Mouse (Mus musculus): ENCODE results near the gene Supt4a. TPM values are rescaled to one million over a fixed set of nuclear protein-coding genes. Genes with fewer than 3 reads are reported as not detected.
A peak's percentile ranks its signal among the peaks of the same experiment; 100 is the strongest.

Gene Supt4a
- total and polyA plus RNA-seq, 3 experiments = 229 to 251 (median 241) TPM

DNA sequence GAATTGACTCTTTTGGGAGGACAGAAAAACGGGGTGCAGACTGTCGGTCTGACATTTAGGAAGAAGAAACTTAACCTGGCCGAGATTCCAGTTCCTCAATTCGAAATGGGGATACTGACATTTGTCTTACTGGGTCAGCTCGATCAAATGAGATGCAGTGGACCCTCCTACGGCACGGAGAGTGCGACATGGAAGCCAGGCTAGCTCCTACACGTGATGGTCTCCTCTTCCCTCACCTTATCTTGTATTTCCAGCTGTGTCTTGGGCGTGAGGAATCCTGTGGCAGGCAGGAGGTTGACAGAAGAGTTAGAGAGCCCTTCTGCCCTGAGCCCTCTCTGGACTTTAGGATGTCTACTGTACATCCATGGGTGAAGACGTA lies 12.7 kb downstream of the Supt4a start:
- no peaks in the 10 kb centered on the region for H3K36me3 ChIP-seq (replicated peaks in 1 of 2; ENCODE audit: control insufficient read depth in 1 of 2, insufficient read depth in 1 of 2, low read length in 1 of 2)
- in situ Hi-C loops (cut with MboI; ENCODE audit: low pct_ligation_motif_present, low pct_unique_long_range_greater_than_20kb, low sequenced_read_pairs) = loop anchor here (5.0 kb wide), 1 partner anchor 88 kb away; the partner anchor contains the start of gene Rnf43

DNA sequence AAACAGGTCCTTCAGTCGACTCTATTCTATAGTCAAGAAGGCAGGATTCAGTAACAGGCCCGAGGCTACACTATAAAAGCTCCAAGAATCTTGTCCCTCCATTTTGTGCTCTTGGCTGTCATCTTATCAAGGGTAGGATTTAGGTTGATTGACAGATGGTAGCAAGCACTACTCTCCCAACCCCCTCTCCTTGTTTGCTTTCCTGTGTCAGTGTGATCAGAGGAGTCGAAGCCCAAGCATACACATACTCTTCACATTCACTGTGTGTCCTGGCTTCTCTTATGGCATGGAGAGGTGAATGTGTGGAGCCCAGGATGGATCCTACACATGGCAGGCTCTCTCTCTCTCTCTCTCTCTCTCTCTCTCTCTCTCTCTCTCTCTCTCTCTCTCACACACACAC lies 13.2 kb downstream of the Supt4a start:
- H3K27me3 ChIP-seq (replicated peaks) = no peaks in the 10 kb centered on the region
- no peaks in the 10 kb centered on the region for H3K36me3 ChIP-seq (replicated peaks in 1 of 2; ENCODE audit: control insufficient read depth in 1 of 2, insufficient read depth in 1 of 2, low read length in 1 of 2)
- peak overlapping the region; percentile 25 to 58 (median 54) for H3K4me3 ChIP-seq (replicated peaks in 1 of 3; ENCODE audit: low read depth in 2 of 3, low read length in 2 of 3, poor library complexity in 1 of 3)
- no peak for TF ChIP-seq POLR2AphosphoS2 (IDR thresholded peaks at IDR 0.05; ENCODE audit: low read depth, low read length)
- no peak for TF ChIP-seq NELFE (IDR thresholded peaks at IDR 0.05; ENCODE audit: low read depth, low read length)
- TF ChIP-seq MEF2A (IDR thresholded peaks at IDR 0.05; ENCODE audit: borderline replicate concordance, low read depth, low read length) = no peak
- no peak for TF ChIP-seq TCF12 (IDR thresholded peaks at IDR 0.05; ENCODE audit: low read depth, low read length)
- no peak for TF ChIP-seq ETS1 (conservative IDR thresholded peaks at IDR 0.05; ENCODE audit: low read depth, low read length)
- TF ChIP-seq GABPA (IDR thresholded peaks at IDR 0.05; ENCODE audit: insufficient replicate concordance, low read depth, low read length) = no peak
- TF ChIP-seq SIN3A (IDR thresholded peaks at IDR 0.05; ENCODE audit: low read length) = no peak
- TF ChIP-seq USF2 (conservative IDR thresholded peaks at IDR 0.05; ENCODE audit: low read depth, low read length) = no peak
- TF ChIP-seq ZC3H11A (IDR thresholded peaks at IDR 0.05; ENCODE audit: low read depth, low read length) = no peak
- TF ChIP-seq RAD21 (IDR thresholded peaks at IDR 0.05; ENCODE audit: low read depth, low read length) = no peak
- TF ChIP-seq IRF4 (IDR thresholded peaks at IDR 0.05; ENCODE audit: low read depth, low read length) = no peak
- peak; percentile 82 for TF ChIP-seq TBP (conservative IDR thresholded peaks at IDR 0.05; ENCODE audit: low read depth, low read length)
- TF ChIP-seq HCFC1 (IDR thresholded peaks at IDR 0.05; ENCODE audit: low read depth, low read length) = no peak
- TF ChIP-seq MXI1 (IDR thresholded peaks at IDR 0.05; ENCODE audit: low read depth, low read length) = no peak
- TF ChIP-seq POLR2A (IDR thresholded peaks at IDR 0.05; ENCODE audit: low read depth, low read length) = 0 out of 2 replicates have a peak, but pooled peaks have one; percentile 0
- TF ChIP-seq CHD1 (IDR thresholded peaks at IDR 0.05; ENCODE audit: low read depth, low read length) = no peak
- peak overlapping the region; percentile 86 for H3K9ac ChIP-seq (ENCODE audit: insufficient read depth, low read depth)
- H3K27ac ChIP-seq (ENCODE audit: insufficient read depth, low read depth) = peak overlapping the region; percentile 98
- DNase-seq (ENCODE audit: extremely low read depth) = peak; percentile 81
- H3K79me2 ChIP-seq (replicated peaks; ENCODE audit: control insufficient read depth, extremely low read depth, insufficient read depth, poor library complexity, severe bottlenecking) = peaks cover 16% of the 10 kb centered on the region
- in situ Hi-C loops (cut with MboI; ENCODE audit: low pct_ligation_motif_present, low pct_unique_long_range_greater_than_20kb, low sequenced_read_pairs) = loop anchor here (5.0 kb wide), 1 partner anchor 88 kb away; the partner anchor contains the start of gene Rnf43
- dilution Hi-C loops (cut with MboI; ENCODE audit: extremely low pct_ligation_motif_present, extremely low pct_unique_long_range_greater_than_20kb, low sequenced_read_pairs) = no loop called here
- H3K4me1 ChIP-seq (ENCODE audit: control insufficient read depth in 1 of 2, insufficient read depth in 2 of 2) = peaks cover 40 to 78% of the 10 kb centered on the region in 2 experiments
- peak overlapping the region; percentile 86 for H3K4me2 ChIP-seq (ENCODE audit: insufficient read depth, low read depth, poor library complexity, severe bottlenecking)
- no peaks in the 10 kb centered on the region for H3K9me3 ChIP-seq (replicated peaks; ENCODE audit: low read length)

More for the DNA sequence above, 12.7 kb downstream of the Supt4a start:
- peaks cover 15% of the 10 kb centered on the region; the same call in 1 of the 2 replicates for H3K79me2 ChIP-seq (replicated peaks; ENCODE audit: control insufficient read depth, extremely low read depth, insufficient read depth, poor library complexity, severe bottlenecking)
- peaks cover 40 to 82% of the 10 kb centered on the region in 2 experiments for H3K4me1 ChIP-seq (ENCODE audit: control insufficient read depth in 1 of 2, insufficient read depth in 2 of 2)
- H3K4me2 ChIP-seq (ENCODE audit: insufficient read depth, low read depth, poor library complexity, severe bottlenecking) = peak overlapping the region; percentile 86
- dilution Hi-C loops (cut with MboI; ENCODE audit: extremely low pct_ligation_motif_present, extremely low pct_unique_long_range_greater_than_20kb, low sequenced_read_pairs) = no loop called here
- peak overlapping the region; percentile 25 to 58 (median 54) for H3K4me3 ChIP-seq (replicated peaks in 1 of 3; ENCODE audit: low read depth in 2 of 3, low read length in 2 of 3, poor library complexity in 1 of 3)
- TF ChIP-seq POLR2A (IDR thresholded peaks at IDR 0.05; ENCODE audit: low read depth, low read length) (no peak), RAD21 (IDR thresholded peaks at IDR 0.05; ENCODE audit: low read depth, low read length) (no peak), MAX (IDR thresholded peaks at IDR 0.05; ENCODE audit: low read length) (no peak), SIN3A (IDR thresholded peaks at IDR 0.05; ENCODE audit: low read length) (no peak), CHD1 (IDR thresholded peaks at IDR 0.05; ENCODE audit: low read depth, low read length) (no peak), MXI1 (IDR thresholded peaks at IDR 0.05; ENCODE audit: low read depth, low read length) (no peak), MYC (IDR thresholded peaks at IDR 0.05; ENCODE audit: low read depth, low read length) (no peak), CTCF (conservative IDR thresholded peaks at IDR 0.05 in 1 of 2, IDR thresholded peaks at IDR 0.05 in 1 of 2; ENCODE audit: low read depth in 2 of 2, low read length in 2 of 2) (no peak)
- H3K9ac ChIP-seq (ENCODE audit: insufficient read depth, low read depth) = peak overlapping the region; percentile 86
- no peaks in the 10 kb centered on the region for H3K27me3 ChIP-seq (replicated peaks)
- H3K9me3 ChIP-seq (replicated peaks; ENCODE audit: low read length) = no peaks in the 10 kb centered on the region
- DNase-seq (ENCODE audit: extremely low read depth) = no peak
- peak overlapping the region; percentile 98 for H3K27ac ChIP-seq (ENCODE audit: insufficient read depth, low read depth)
